Mouse (Mus musculus) neural tube, embryonic 11.5 days (tissue): ENCODE results near the gene C2cd4a. TPM values are rescaled to one million over a fixed set of nuclear protein-coding genes. Genes with fewer than 3 reads are reported as not detected.

Experiments
- ATAC-seq: fragments of 200-750 bp; cut with Nextera tagmentation; 2 replicates; pipeline ENCODE4 v1.8.0; 2017; ENCODE audit warnings: moderate number of reproducible peaks, mild to moderate bottlenecking, moderate TSS enrichment, moderate library complexity; ENCODE audit not compliant: insufficient read depth, low FRiP score, low TSS enrichment
- DNase-seq: peaks from one replicate; pipeline ENCODE4 v3.0.0-alpha.2; 2015; ENCODE audit warnings: low spot score
- H3K27ac ChIP-seq: fragments of 300-500 bp; sonication (generic); 2 replicates; pipeline ENCODE4 v1.5.1; 2014; ENCODE audit warnings: low read depth, mild to moderate bottlenecking, low read length
- H3K27me3 ChIP-seq: fragments of 300-500 bp; sonication (generic); 2 replicates; pipeline ENCODE4 v1.6.1; 2014; ENCODE audit warnings: mild to moderate bottlenecking, low read length, mixed read lengths; ENCODE audit not compliant: control insufficient read depth, insufficient read depth
- H3K36me3 ChIP-seq: fragments of 300-500 bp; sonication (generic); 2 replicates; pipeline ENCODE4 v1.6.1; 2014; ENCODE audit warnings: mild to moderate bottlenecking, low read length, moderate library complexity, mixed read lengths; ENCODE audit not compliant: control insufficient read depth, insufficient read depth
- H3K4me1 ChIP-seq: fragments of 300-500 bp; sonication (generic); 2 replicates; pipeline ENCODE4 v1.6.1; 2014; ENCODE audit warnings: low read length, mixed read lengths; ENCODE audit not compliant: control insufficient read depth, insufficient read depth
- H3K4me2 ChIP-seq: fragments of 300-500 bp; sonication (generic); 2 replicates; pipeline ENCODE4 v1.6.1; 2014; ENCODE audit warnings: low read depth, mild to moderate bottlenecking, moderate library complexity
- H3K4me3 ChIP-seq: fragments of 300-500 bp; sonication (generic); 2 replicates; pipeline ENCODE4 v1.5.1; 2014; ENCODE audit warnings: low read depth, low read length
- H3K9ac ChIP-seq: fragments of 300-500 bp; sonication (generic); 2 replicates; pipeline ENCODE4 v1.6.1; 2014; ENCODE audit warnings: mild to moderate bottlenecking, low read length
- H3K9me3 ChIP-seq: fragments of 300-500 bp; sonication (generic); 2 replicates; pipeline ENCODE4 v1.6.1; 2016; ENCODE audit warnings: low read length; ENCODE audit not compliant: control insufficient read depth
- WGBS: fragments of 180-500 bp; shearing (Covaris S2); extraction: QIAGEN DNeasy Blood & Tissue Kit; methylation state at CpG from one replicate; pipeline ENCODE4 v1.1.7; 2014; 5-methylcytosine and 5-hydroxymethylcytosine counted together
- polyA plus RNA-seq: library from polyadenylated mRNA; unstranded; fragments of >200 nt; fragmentation: Nextera tagmentation; extraction: Ambion mirVana; gene quantifications from 2 replicates; pipeline ENCODE4 v1.2.1, GENCODE M21; 2014

Gene C2cd4a
- polyA plus RNA-seq: 0.28 TPM in 1 of 2 replicates, not detected in the other

GRCm38 (mm10) chr9:67832046-67832605, at the start of gene C2cd4a:
Gene C2cd4a, minus strand, starts transcription at chr9:67832330.
- DNase-seq: peak; percentile 60
- Histone ChIP-seq H3K36me3 (no peaks in the 10 kb centered on the region), H3K4me3 (peak within 1 kb of the TSS; percentile 45), H3K4me2 (peak within 1 kb of the TSS; percentile 54), H3K9me3 (no peaks in the 10 kb centered on the region), H3K27ac (no peak within 1 kb of the TSS), H3K27me3 (peaks cover 39% of the 10 kb centered on the region), H3K9ac (peak within 1 kb of the TSS; percentile 42), H3K4me1 (peaks cover 4% of the 10 kb centered on the region; the same call in 1 of the 2 replicates)
- WGBS: 6% methylated on average over 20 of the region's 20 CpGs
- no peak for ATAC-seq

- no peaks in the 10 kb centered on the region for H3K27me3 ChIP-seq
- no peak overlapping the region for H3K4me2 ChIP-seq
- no peaks in the 10 kb centered on the region; the same call in 1 of the 2 replicates for H3K36me3 ChIP-seq
- ATAC-seq (no peak), DNase-seq (no peak)
- H3K27ac ChIP-seq: no peak overlapping the region
- H3K4me3 ChIP-seq: no peak overlapping the region
- H3K4me1 ChIP-seq: no peaks in the 10 kb centered on the region
- no peaks in the 10 kb centered on the region for H3K9me3 ChIP-seq
- 85% methylated on average over 11 of the region's 11 CpGs for WGBS
- no peak overlapping the region for H3K9ac ChIP-seq
Measured at GRCm38 (mm10) chr9:67878197-67878769, 46.2 kb upstream of the C2cd4a start.

- Histone ChIP-seq H3K4me1 (no peaks in the 10 kb centered on the region), H3K4me3 (no peak overlapping the region), H3K27me3 (no peaks in the 10 kb centered on the region), H3K36me3 (no peaks in the 10 kb centered on the region; the same call in 1 of the 2 replicates), H3K9ac (no peak overlapping the region), H3K9me3 (no peaks in the 10 kb centered on the region), H3K4me2 (no peak overlapping the region), H3K27ac (no peak overlapping the region)
- no peak for ATAC-seq
- 73% methylated on average over 14 of the region's 14 CpGs for WGBS
- no peak for DNase-seq
Measured at GRCm38 (mm10) chr9:67877081-67877718, 45.1 kb upstream of the C2cd4a start.

- H3K4me1 ChIP-seq: no peaks in the 10 kb centered on the region
- no peaks in the 10 kb centered on the region for H3K9me3 ChIP-seq
- H3K4me2 ChIP-seq: no peak overlapping the region
- H3K27ac ChIP-seq: no peak overlapping the region
- DNase-seq (no peak), ATAC-seq (no peak)
- H3K9ac ChIP-seq: no peak overlapping the region
- WGBS: 58% methylated on average over 2 of the region's 2 CpGs
- no peaks in the 10 kb centered on the region for H3K36me3 ChIP-seq
- H3K4me3 ChIP-seq: no peak overlapping the region
- H3K27me3 ChIP-seq: no peaks in the 10 kb centered on the region
Measured at GRCm38 (mm10) chr9:67875337-67875736, 43.2 kb upstream of the C2cd4a start.

GRCm38 (mm10) chr9:67874522-67875222, 42.5 kb upstream of the C2cd4a start:
- no peaks in the 10 kb centered on the region for H3K4me1 ChIP-seq
- no peak overlapping the region for H3K27ac ChIP-seq
- H3K27me3 ChIP-seq: no peaks in the 10 kb centered on the region
- no peak overlapping the region for H3K4me2 ChIP-seq
- H3K9ac ChIP-seq: no peak overlapping the region
- no peaks in the 10 kb centered on the region for H3K36me3 ChIP-seq
- no peak for DNase-seq
- no peak for ATAC-seq
- 81% methylated on average over 7 of the region's 7 CpGs for WGBS
- H3K9me3 ChIP-seq: no peaks in the 10 kb centered on the region
- no peak overlapping the region for H3K4me3 ChIP-seq

GRCm38 (mm10) chr9:67869691-67870450, 37.7 kb upstream of the C2cd4a start:
- Histone ChIP-seq H3K4me1 (peaks cover 6% of the 10 kb centered on the region; the same call in 1 of the 2 replicates), H3K9ac (no peak overlapping the region), H3K27ac (no peak overlapping the region), H3K4me3 (no peak overlapping the region), H3K36me3 (no peaks in the 10 kb centered on the region), H3K9me3 (no peaks in the 10 kb centered on the region), H3K4me2 (no peak overlapping the region), H3K27me3 (no peaks in the 10 kb centered on the region)
- ATAC-seq: no peak
- DNase-seq: no peak
- WGBS: 91% methylated on average over 16 of the region's 16 CpGs

GRCm38 (mm10) chr9:67867411-67867810, 35.3 kb upstream of the C2cd4a start:
- Histone ChIP-seq H3K4me2 (no peak overlapping the region), H3K9ac (no peak overlapping the region), H3K27ac (no peak overlapping the region), H3K4me3 (no peak overlapping the region), H3K27me3 (no peaks in the 10 kb centered on the region), H3K36me3 (no peaks in the 10 kb centered on the region), H3K9me3 (no peaks in the 10 kb centered on the region), H3K4me1 (peaks cover 9% of the 10 kb centered on the region; the same call in 1 of the 2 replicates)
- DNase-seq (no peak), ATAC-seq (no peak)
- WGBS: 52% methylated on average over 6 of the region's 6 CpGs

- Histone ChIP-seq H3K9me3 (no peaks in the 10 kb centered on the region), H3K4me3 (no peak overlapping the region), H3K4me2 (no peak overlapping the region), H3K36me3 (no peaks in the 10 kb centered on the region), H3K27me3 (no peaks in the 10 kb centered on the region), H3K9ac (no peak overlapping the region), H3K27ac (no peak overlapping the region), H3K4me1 (peaks cover 9% of the 10 kb centered on the region; the same call in 1 of the 2 replicates)
- 49% methylated on average over 7 of the region's 7 CpGs for WGBS
- no peak for ATAC-seq
- DNase-seq: no peak
Measured at GRCm38 (mm10) chr9:67865411-67865810, 33.3 kb upstream of the C2cd4a start.
